Mouse (Mus musculus) heart, embryonic 13.5 days (tissue): ENCODE data around the gene Atp6v0b. TPM values are rescaled to one million over a fixed set of nuclear protein-coding genes. Genes with fewer than 3 reads are reported as not detected.
A peak's percentile ranks its signal among the peaks of the same experiment; 100 is the strongest.

ENCODE experiments used
- ATAC-seq: fragments of 200-750 bp; cut with Nextera tagmentation; 2 replicates; pipeline ENCODE4 v1.8.0; 2017; ENCODE audit warnings: moderate TSS enrichment; ENCODE audit not compliant: insufficient number of reproducible peaks, low FRiP score, low TSS enrichment; ENCODE audit errors: extremely low read depth
- H3K27ac ChIP-seq: fragments of 300-500 bp; sonication (generic); replicated peaks from 2 replicates; pipeline ENCODE4 v1.5.1; 2015; ENCODE audit warnings: moderate library complexity, mild to moderate bottlenecking, inconsistent platforms
- H3K27me3 ChIP-seq: fragments of 300-500 bp; sonication (generic); replicated peaks from 2 replicates; pipeline ENCODE4 v1.6.1; 2015; ENCODE audit warnings: mild to moderate bottlenecking, inconsistent platforms
- H3K36me3 ChIP-seq: fragments of 300-500 bp; sonication (generic); 2 replicates; pipeline ENCODE4 v1.6.1; 2015; ENCODE audit warnings: mild to moderate bottlenecking, inconsistent platforms
- H3K4me1 ChIP-seq: fragments of 300-500 bp; sonication (generic); 2 replicates; pipeline ENCODE4 v1.6.1; 2015; ENCODE audit warnings: inconsistent platforms
- H3K4me2 ChIP-seq: fragments of 300-500 bp; sonication (generic); 2 replicates; pipeline ENCODE4 v1.6.1; 2015; ENCODE audit warnings: inconsistent platforms, mild to moderate bottlenecking, moderate library complexity
- H3K4me3 ChIP-seq: fragments of 300-500 bp; sonication (generic); 2 replicates; pipeline ENCODE4 v1.5.1; 2015; ENCODE audit warnings: moderate library complexity, mild to moderate bottlenecking, inconsistent platforms
- H3K9ac ChIP-seq: fragments of 300-500 bp; sonication (generic); 2 replicates; pipeline ENCODE4 v1.6.1; 2015; ENCODE audit warnings: inconsistent platforms, mild to moderate bottlenecking, moderate library complexity
- H3K9me3 ChIP-seq: fragments of 300-500 bp; sonication (generic); 2 replicates; pipeline ENCODE4 v1.6.1; 2016; ENCODE audit warnings: inconsistent platforms
- WGBS: fragments of 180-500 bp; shearing (Covaris S2); methylation state at CpG from one replicate; pipeline ENCODE4 v1.1.7; 2015; ENCODE audit warnings: mixed read lengths; 5-methylcytosine and 5-hydroxymethylcytosine counted together
- polyA plus RNA-seq: library from polyadenylated mRNA; unstranded; fragments of >200 nt; fragmentation: Nextera tagmentation; extraction: Ambion mirVana; gene quantifications from 2 replicates; pipeline ENCODE4 v1.2.1, GENCODE M21; 2015

The Atp6v0b gene
- polyA plus RNA-seq, 1 experiment from 2014 or later: 188 TPM

DNA sequence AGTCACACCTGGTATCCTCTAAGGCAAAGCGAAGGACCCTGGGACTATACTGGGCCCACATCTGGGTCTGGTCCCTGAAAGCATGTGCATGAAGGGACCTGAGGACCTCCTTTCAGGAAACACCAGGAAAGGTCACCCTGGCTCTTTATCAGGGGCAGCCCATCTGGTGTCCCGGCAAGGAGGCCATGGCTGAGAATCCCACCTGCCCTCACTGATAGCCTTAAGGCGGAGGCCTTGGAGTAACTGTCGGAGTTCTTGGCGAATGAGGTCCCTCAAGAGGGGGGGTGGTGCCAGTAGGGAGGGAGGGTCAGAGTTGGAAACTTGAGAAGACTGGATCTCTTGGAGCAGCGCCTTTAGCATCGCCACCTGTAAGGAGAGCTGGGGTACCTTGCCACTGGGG is 15.3 kb downstream of the Atp6v0b start:
- Histone ChIP-seq H3K4me3 (no peak overlapping the region), H3K4me1 (peaks cover 21% of the 10 kb centered on the region), H3K36me3 (peaks cover 36% of the 10 kb centered on the region), H3K9ac (no peak overlapping the region; the same call in 1 of the 2 replicates), H3K4me2 (peak overlapping the region; percentile 72), H3K9me3 (no peaks in the 10 kb centered on the region), H3K27ac (no peak overlapping the region), H3K27me3 (peaks cover 25% of the 10 kb centered on the region)
- ATAC-seq: no peak
- 43% methylated on average over 7 of the region's 7 CpGs for WGBS

- peaks cover 27% of the 10 kb centered on the region for H3K27me3 ChIP-seq
- no peak overlapping the region for H3K9ac ChIP-seq
- no peaks in the 10 kb centered on the region for H3K9me3 ChIP-seq
- peaks cover 31% of the 10 kb centered on the region for H3K4me1 ChIP-seq
- H3K27ac ChIP-seq: no peak overlapping the region
- no peak overlapping the region for H3K4me2 ChIP-seq
- ATAC-seq: no peak
- no peak overlapping the region for H3K4me3 ChIP-seq
- 56% methylated on average over 1 of the region's 1 CpGs for WGBS
- peaks cover 23% of the 10 kb centered on the region for H3K36me3 ChIP-seq
Measured at GRCm38 (mm10) chr4:117870437-117870836, 16.7 kb downstream of the Atp6v0b start.

GRCm38 (mm10) chr4:117869317-117869716 is 17.8 kb downstream of the Atp6v0b start:
- H3K9ac ChIP-seq: no peak overlapping the region
- peaks cover 31% of the 10 kb centered on the region for H3K4me1 ChIP-seq
- H3K9me3 ChIP-seq: no peaks in the 10 kb centered on the region
- 67% methylated on average over 9 of the region's 9 CpGs for WGBS
- peaks cover 16% of the 10 kb centered on the region for H3K36me3 ChIP-seq
- H3K4me2 ChIP-seq: no peak overlapping the region
- H3K27ac ChIP-seq: no peak overlapping the region
- no peak for ATAC-seq
- H3K27me3 ChIP-seq: peaks cover 27% of the 10 kb centered on the region
- no peak overlapping the region for H3K4me3 ChIP-seq

- Histone ChIP-seq H3K36me3 (peaks cover 4% of the 10 kb centered on the region), H3K9ac (no peak overlapping the region), H3K27me3 (peaks cover 31% of the 10 kb centered on the region), H3K4me2 (peak overlapping the region; percentile 47), H3K27ac (no peak overlapping the region), H3K4me3 (no peak overlapping the region), H3K9me3 (no peaks in the 10 kb centered on the region), H3K4me1 (peaks cover 33% of the 10 kb centered on the region)
- 15% methylated on average over 24 of the region's 24 CpGs for WGBS
- ATAC-seq: no peak
Measured at GRCm38 (mm10) chr4:117867823-117868222, 19.3 kb downstream of the Atp6v0b start.

DNA sequence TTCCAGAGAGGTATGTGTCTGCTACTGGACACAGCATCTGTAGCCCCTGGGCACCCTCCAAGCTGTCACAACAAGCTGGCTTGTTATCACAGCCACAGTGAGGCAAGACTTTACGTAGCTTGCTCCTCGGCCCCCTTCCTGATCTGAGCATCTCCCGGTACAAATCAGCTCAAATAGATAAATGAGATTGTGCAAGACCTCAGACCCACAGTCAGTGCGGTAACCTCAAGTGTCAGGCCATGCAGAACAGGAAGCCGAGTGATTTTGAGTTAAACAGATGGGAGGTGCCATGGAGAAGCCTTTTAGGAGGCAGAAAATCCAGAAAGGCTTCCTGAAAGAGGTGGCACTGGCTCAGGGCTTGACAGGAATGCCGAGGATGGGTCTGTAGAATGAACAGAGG is 20.1 kb downstream of the Atp6v0b start:
- no peak overlapping the region for H3K27ac ChIP-seq
- peaks cover 4% of the 10 kb centered on the region for H3K36me3 ChIP-seq
- H3K9ac ChIP-seq: no peak overlapping the region
- H3K27me3 ChIP-seq: peaks cover 31% of the 10 kb centered on the region
- H3K4me3 ChIP-seq: no peak overlapping the region
- 65% methylated on average over 6 of the region's 6 CpGs for WGBS
- no peaks in the 10 kb centered on the region for H3K9me3 ChIP-seq
- H3K4me2 ChIP-seq: no peak overlapping the region
- ATAC-seq: no peak
- peaks cover 27% of the 10 kb centered on the region for H3K4me1 ChIP-seq

GRCm38 (mm10) chr4:117866083-117866482 is 21.1 kb downstream of the Atp6v0b start:
- Histone ChIP-seq H3K4me1 (peaks cover 19% of the 10 kb centered on the region), H3K9me3 (no peaks in the 10 kb centered on the region), H3K4me3 (no peak overlapping the region), H3K27me3 (peaks cover 31% of the 10 kb centered on the region), H3K4me2 (peak overlapping the region; percentile 11; the same call in 1 of the 2 replicates), H3K9ac (no peak overlapping the region), H3K27ac (0 out of 2 replicates have a peak overlapping the region, but pooled peaks have one; percentile 0), H3K36me3 (peaks cover 4% of the 10 kb centered on the region)
- no peak for ATAC-seq
- WGBS: 56% methylated on average over 9 of the region's 9 CpGs

DNA sequence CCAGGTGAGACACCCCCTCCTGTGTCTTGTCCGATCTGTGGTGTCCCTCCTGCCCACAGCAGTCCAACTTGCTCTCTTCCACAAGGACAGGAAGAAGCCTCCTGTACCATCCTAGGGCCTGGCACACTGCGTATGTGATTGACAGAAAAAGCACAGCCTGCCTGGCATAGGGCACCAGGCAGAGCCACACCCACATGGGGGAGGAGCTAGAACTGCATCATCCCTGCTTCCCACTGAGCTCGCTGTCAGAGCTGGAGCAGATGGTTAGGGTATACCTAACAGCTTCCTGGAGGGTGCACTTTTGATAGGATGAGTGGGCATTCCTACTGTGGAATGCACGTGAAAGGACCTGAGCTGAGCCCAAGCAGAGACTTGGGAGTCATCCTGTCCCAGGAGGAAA is 24.3 kb downstream of the Atp6v0b start:
- H3K4me1 ChIP-seq: peaks cover 19% of the 10 kb centered on the region
- 47% methylated on average over 4 of the region's 4 CpGs for WGBS
- H3K9me3 ChIP-seq: no peaks in the 10 kb centered on the region
- peaks cover 4% of the 10 kb centered on the region for H3K36me3 ChIP-seq
- no peak overlapping the region for H3K27ac ChIP-seq
- H3K4me2 ChIP-seq: no peak overlapping the region
- peaks cover 15% of the 10 kb centered on the region for H3K27me3 ChIP-seq
- no peak overlapping the region for H3K9ac ChIP-seq
- no peak for ATAC-seq
- H3K4me3 ChIP-seq: no peak overlapping the region

DNA sequence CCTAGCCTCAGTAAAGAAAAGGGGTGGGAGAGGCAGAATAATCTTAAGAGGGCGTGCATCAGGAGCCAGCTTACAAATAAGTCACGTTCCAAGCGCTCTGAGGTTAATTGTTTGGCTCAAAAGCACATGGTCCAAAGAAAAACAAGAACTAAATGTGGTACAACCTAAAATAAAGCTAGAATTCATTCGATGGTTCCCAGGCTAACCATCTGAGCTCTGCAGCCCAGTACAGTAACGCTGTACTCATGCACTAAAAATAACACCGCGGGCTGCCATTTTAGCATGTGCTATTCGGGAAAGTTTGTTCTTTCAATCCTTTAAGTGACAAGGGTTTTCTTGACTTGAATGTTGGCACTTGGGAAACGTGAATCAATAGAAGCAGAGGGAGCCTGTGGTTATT is 26.6 kb downstream of the Atp6v0b start:
- WGBS: 72% methylated on average over 9 of the region's 9 CpGs
- Histone ChIP-seq H3K4me2 (no peak overlapping the region), H3K27me3 (peaks cover 5% of the 10 kb centered on the region; the same call in 1 of the 2 replicates), H3K36me3 (peaks cover 17% of the 10 kb centered on the region), H3K4me1 (peaks cover 8% of the 10 kb centered on the region), H3K9me3 (no peaks in the 10 kb centered on the region), H3K9ac (no peak overlapping the region), H3K27ac (no peak overlapping the region), H3K4me3 (no peak overlapping the region)
- ATAC-seq: no peak

DNA sequence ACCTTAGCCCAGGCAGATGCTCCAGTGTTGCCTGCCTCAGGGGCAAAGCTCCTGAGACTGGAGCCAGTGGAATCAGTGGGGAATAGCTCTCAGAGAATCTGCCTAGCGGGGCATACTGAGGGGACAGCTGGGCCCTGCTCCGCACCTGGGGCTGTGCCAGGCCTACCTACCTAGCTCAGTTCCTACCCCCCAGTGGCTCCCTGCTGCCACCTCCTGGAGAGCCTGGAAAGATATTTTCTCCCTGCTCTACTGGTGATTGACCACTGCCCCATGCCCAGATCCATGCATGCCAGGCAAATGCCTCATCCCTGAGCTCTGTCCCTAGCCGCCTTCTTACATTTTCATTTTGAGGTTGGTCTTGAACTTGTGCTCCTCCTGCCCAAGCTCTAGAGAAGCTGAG is 28.3 kb downstream of the Atp6v0b start:
- H3K9ac ChIP-seq: no peak overlapping the region
- H3K9me3 ChIP-seq: no peaks in the 10 kb centered on the region
- H3K4me3 ChIP-seq: no peak overlapping the region
- peaks cover 14% of the 10 kb centered on the region; the same call in 1 of the 2 replicates for H3K36me3 ChIP-seq
- peaks cover 24% of the 10 kb centered on the region for H3K4me1 ChIP-seq
- 58% methylated on average over 3 of the region's 3 CpGs for WGBS
- H3K4me2 ChIP-seq: no peak overlapping the region
- H3K27ac ChIP-seq: no peak overlapping the region
- no peak for ATAC-seq
- H3K27me3 ChIP-seq: peaks cover 5% of the 10 kb centered on the region; the same call in 1 of the 2 replicates

DNA sequence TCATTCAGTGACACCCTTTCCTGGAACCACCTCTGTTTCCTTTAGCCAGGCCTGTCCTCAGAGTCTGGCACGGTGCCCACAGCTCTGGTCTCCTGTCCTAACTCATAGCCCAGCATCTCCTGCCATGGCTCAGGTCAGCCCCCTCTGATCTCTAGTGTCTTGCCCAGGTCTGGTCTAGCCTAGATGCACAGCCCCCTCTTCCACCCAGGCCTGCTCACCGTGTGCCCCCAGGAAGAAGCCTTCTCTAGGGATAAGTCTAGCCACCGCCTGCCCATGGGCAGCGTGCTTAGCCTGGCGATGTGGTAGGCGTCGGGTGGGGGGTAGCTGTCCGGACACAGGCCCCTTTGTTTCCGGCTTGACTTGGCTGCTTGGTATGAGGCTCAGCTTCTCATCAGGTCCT is 32.0 kb downstream of the Atp6v0b start:
- peaks cover 14% of the 10 kb centered on the region; the same call in 1 of the 2 replicates for H3K36me3 ChIP-seq
- H3K4me3 ChIP-seq: no peak overlapping the region
- ATAC-seq: no peak
- WGBS: 80% methylated on average over 9 of the region's 9 CpGs
- H3K4me1 ChIP-seq: peaks cover 20% of the 10 kb centered on the region
- no peak overlapping the region for H3K4me2 ChIP-seq
- no peaks in the 10 kb centered on the region for H3K27me3 ChIP-seq
- H3K9ac ChIP-seq: 0 out of 2 replicates have a peak overlapping the region, but pooled peaks have one; percentile 37
- H3K27ac ChIP-seq: no peak overlapping the region
- H3K9me3 ChIP-seq: no peaks in the 10 kb centered on the region

DNA sequence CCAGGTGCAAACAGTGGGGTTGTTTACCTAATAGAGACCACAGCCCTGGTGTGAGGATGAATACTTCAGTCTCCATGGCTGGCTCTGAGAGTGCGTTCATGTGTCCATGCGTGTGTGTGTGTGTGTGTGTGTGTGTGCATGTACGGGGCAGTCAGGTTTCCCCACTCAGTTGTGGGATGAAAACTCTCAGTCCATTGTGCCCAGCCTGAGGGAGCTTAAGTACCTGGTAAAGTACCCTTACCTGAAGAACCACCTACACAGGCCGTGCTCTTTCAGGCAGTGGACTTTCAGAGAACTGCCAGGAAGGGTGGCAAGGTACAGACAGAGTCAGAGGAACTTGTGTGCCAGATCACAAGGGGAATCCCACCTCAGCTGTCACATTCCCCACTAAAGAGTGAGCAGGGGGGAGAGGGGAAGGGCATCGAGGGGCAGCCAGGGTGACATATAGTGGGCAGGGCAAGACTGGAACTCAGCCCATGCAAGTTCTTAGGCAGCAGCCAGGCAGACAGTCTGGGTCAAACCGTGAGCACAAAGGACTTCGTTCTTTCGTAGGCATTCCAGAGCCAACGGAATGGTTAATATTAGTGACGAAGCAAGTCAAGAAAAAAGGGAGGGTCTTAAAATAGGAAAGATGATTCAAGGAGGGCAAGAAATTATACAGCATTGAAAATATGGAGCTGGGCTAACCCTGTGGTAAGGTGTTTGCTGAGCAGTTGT is 34.8 kb downstream of the Atp6v0b start:
- Histone ChIP-seq H3K4me2 (no peak overlapping the region), H3K27me3 (0 out of 2 replicates have a peak, but pooled peaks cover 4% of the 10 kb centered on the region), H3K4me1 (peaks cover 25% of the 10 kb centered on the region), H3K4me3 (no peak overlapping the region), H3K36me3 (peaks cover 10% of the 10 kb centered on the region; the same call in 1 of the 2 replicates), H3K27ac (no peak overlapping the region), H3K9me3 (no peaks in the 10 kb centered on the region), H3K9ac (no peak overlapping the region)
- WGBS: 85% methylated on average over 10 of the region's 10 CpGs
- ATAC-seq: no peak

- 0 out of 2 replicates have a peak, but pooled peaks cover 6% of the 10 kb centered on the region for H3K27me3 ChIP-seq
- H3K4me1 ChIP-seq: peaks cover 25% of the 10 kb centered on the region
- no peaks in the 10 kb centered on the region for H3K9me3 ChIP-seq
- no peak overlapping the region for H3K27ac ChIP-seq
- WGBS: 76% methylated on average over 7 of the region's 7 CpGs
- H3K4me3 ChIP-seq: no peak overlapping the region
- H3K4me2 ChIP-seq: no peak overlapping the region
- no peak overlapping the region for H3K9ac ChIP-seq
- no peak for ATAC-seq
- peaks cover 6% of the 10 kb centered on the region for H3K36me3 ChIP-seq
Measured at GRCm38 (mm10) chr4:117850871-117851270, 36.3 kb downstream of the Atp6v0b start.
